Mouse (Mus musculus): ENCODE measurements around the gene Dcp1b. TPM values are rescaled to one million over a fixed set of nuclear protein-coding genes. Genes with fewer than 3 reads are reported as not detected.
"Not testable (repeated sequence)": the region's sequence is repeated elsewhere in the genome, so short reads cannot be mapped to it uniquely, and the experiment has no call there.

The Dcp1b gene
- polyA plus RNA-seq, 1 experiment = 11.7 TPM

- TF ChIP-seq CTCF (IDR thresholded peaks at IDR 0.05; ENCODE audit: low read depth, low read length) (no peak), EP300 (IDR thresholded peaks at IDR 0.05; ENCODE audit: insufficient read depth, low read depth, low read length) (0 out of 2 replicates have a peak, but pooled peaks have one; percentile 34)
- Histone ChIP-seq H3K9ac (ENCODE audit: low read depth, poor library complexity, severe bottlenecking) (no peak overlapping the region), H3K27me3 (ENCODE audit: control insufficient read depth, insufficient read depth, low read length, poor library complexity, severe bottlenecking) (no peaks in the 10 kb centered on the region), H3K27ac (ENCODE audit: insufficient read depth, low read length) (0 out of 2 replicates have a peak overlapping the region, but pooled peaks have one; percentile 67), H3K4me1 (ENCODE audit: control insufficient read depth, insufficient read depth, low read length) (peaks cover 2% of the 10 kb centered on the region), H3K4me3 (ENCODE audit: low read depth, low read length) (no peak overlapping the region), H3K9me3 (replicated peaks; ENCODE audit: control insufficient read depth, insufficient read depth, low read length, poor library complexity, severe bottlenecking) (0 out of 2 replicates have a peak, but pooled peaks cover 2% of the 10 kb centered on the region), H3K36me3 (ENCODE audit: control insufficient read depth, insufficient read depth, low read length, poor library complexity, severe bottlenecking) (no peaks in the 10 kb centered on the region; the same call in 1 of the 2 replicates)
Measured at GRCm38 (mm10) chr6:119198534-119199273, 23.7 kb downstream of the Dcp1b start.

GRCm38 (mm10) chr6:119199274-119199879, 24.3 kb downstream of the Dcp1b start:
- Histone ChIP-seq H3K27me3 (ENCODE audit: control insufficient read depth, insufficient read depth, low read length, poor library complexity, severe bottlenecking) (no peaks in the 10 kb centered on the region), H3K9me3 (replicated peaks; ENCODE audit: control insufficient read depth, insufficient read depth, low read length, poor library complexity, severe bottlenecking) (0 out of 2 replicates have a peak, but pooled peaks cover 2% of the 10 kb centered on the region), H3K27ac (ENCODE audit: insufficient read depth, low read length) (peak overlapping the region; percentile 67; the same call in 1 of the 2 replicates), H3K36me3 (ENCODE audit: control insufficient read depth, insufficient read depth, low read length, poor library complexity, severe bottlenecking) (no peaks in the 10 kb centered on the region; the same call in 1 of the 2 replicates), H3K4me3 (ENCODE audit: low read depth, low read length) (no peak overlapping the region), H3K4me1 (ENCODE audit: control insufficient read depth, insufficient read depth, low read length) (peaks cover 2% of the 10 kb centered on the region), H3K9ac (ENCODE audit: low read depth, poor library complexity, severe bottlenecking) (no peak overlapping the region)
- TF ChIP-seq EP300 (IDR thresholded peaks at IDR 0.05; ENCODE audit: insufficient read depth, low read depth, low read length) = no peak

- Histone ChIP-seq H3K36me3 (ENCODE audit: control insufficient read depth, insufficient read depth, low read length, poor library complexity, severe bottlenecking) (no peaks in the 10 kb centered on the region; the same call in 1 of the 2 replicates), H3K9ac (ENCODE audit: low read depth, poor library complexity, severe bottlenecking) (no peak overlapping the region), H3K27me3 (ENCODE audit: control insufficient read depth, insufficient read depth, low read length, poor library complexity, severe bottlenecking) (no peaks in the 10 kb centered on the region), H3K9me3 (replicated peaks; ENCODE audit: control insufficient read depth, insufficient read depth, low read length, poor library complexity, severe bottlenecking) (0 out of 2 replicates have a peak, but pooled peaks cover 2% of the 10 kb centered on the region), H3K4me3 (ENCODE audit: low read depth, low read length) (no peak overlapping the region), H3K27ac (ENCODE audit: insufficient read depth, low read length) (peak overlapping the region; percentile 61; the same call in 1 of the 2 replicates), H3K4me1 (ENCODE audit: control insufficient read depth, insufficient read depth, low read length) (peaks cover 3% of the 10 kb centered on the region)
- no peak for TF ChIP-seq POLR2A (IDR thresholded peaks at IDR 0.05; ENCODE audit: insufficient read depth, low read length)
- TF ChIP-seq CTCF (IDR thresholded peaks at IDR 0.05; ENCODE audit: low read depth, low read length) = no peak
- TF ChIP-seq EP300 (IDR thresholded peaks at IDR 0.05; ENCODE audit: insufficient read depth, low read depth, low read length) = no peak
Measured at GRCm38 (mm10) chr6:119200362-119200761, 25.3 kb downstream of the Dcp1b start.

- H3K36me3 ChIP-seq (ENCODE audit: control insufficient read depth, insufficient read depth, low read length, poor library complexity, severe bottlenecking) = no peaks in the 10 kb centered on the region; the same call in 1 of the 2 replicates
- H3K9ac ChIP-seq (ENCODE audit: low read depth, poor library complexity, severe bottlenecking) = no peak overlapping the region
- no peak for TF ChIP-seq POLR2A (IDR thresholded peaks at IDR 0.05; ENCODE audit: insufficient read depth, low read length)
- TF ChIP-seq CTCF (IDR thresholded peaks at IDR 0.05; ENCODE audit: low read depth, low read length) = no peak
- no peak for TF ChIP-seq EP300 (IDR thresholded peaks at IDR 0.05; ENCODE audit: insufficient read depth, low read depth, low read length)
- no peak overlapping the region for H3K27ac ChIP-seq (ENCODE audit: insufficient read depth, low read length)
- H3K4me3 ChIP-seq (ENCODE audit: low read depth, low read length) = no peak overlapping the region
- H3K4me1 ChIP-seq (ENCODE audit: control insufficient read depth, insufficient read depth, low read length) = peaks cover 3% of the 10 kb centered on the region
- H3K27me3 ChIP-seq (ENCODE audit: control insufficient read depth, insufficient read depth, low read length, poor library complexity, severe bottlenecking) = no peaks in the 10 kb centered on the region
- 0 out of 2 replicates have a peak, but pooled peaks cover 2% of the 10 kb centered on the region for H3K9me3 ChIP-seq (replicated peaks; ENCODE audit: control insufficient read depth, insufficient read depth, low read length, poor library complexity, severe bottlenecking)
Measured at GRCm38 (mm10) chr6:119201575-119201974, 26.5 kb downstream of the Dcp1b start.

GRCm38 (mm10) chr6:119204286-119204685, 29.2 kb downstream of the Dcp1b start:
- Histone ChIP-seq H3K27me3 (ENCODE audit: control insufficient read depth, insufficient read depth, low read length, poor library complexity, severe bottlenecking) (no peaks in the 10 kb centered on the region), H3K36me3 (ENCODE audit: control insufficient read depth, insufficient read depth, low read length, poor library complexity, severe bottlenecking) (no peaks in the 10 kb centered on the region; the same call in 1 of the 2 replicates), H3K4me1 (ENCODE audit: control insufficient read depth, insufficient read depth, low read length) (peaks cover 2% of the 10 kb centered on the region), H3K9ac (ENCODE audit: low read depth, poor library complexity, severe bottlenecking) (no peak overlapping the region), H3K4me3 (ENCODE audit: low read depth, low read length) (no peak overlapping the region), H3K9me3 (replicated peaks; ENCODE audit: control insufficient read depth, insufficient read depth, low read length, poor library complexity, severe bottlenecking) (0 out of 2 replicates have a peak, but pooled peaks cover 2% of the 10 kb centered on the region), H3K27ac (ENCODE audit: insufficient read depth, low read length) (no peak overlapping the region)
- no peak for TF ChIP-seq CTCF (IDR thresholded peaks at IDR 0.05; ENCODE audit: low read depth, low read length)
- TF ChIP-seq EP300 (IDR thresholded peaks at IDR 0.05; ENCODE audit: insufficient read depth, low read depth, low read length) = no peak
- no peak for TF ChIP-seq POLR2A (IDR thresholded peaks at IDR 0.05; ENCODE audit: insufficient read depth, low read length)

- no peak overlapping the region for H3K9ac ChIP-seq (ENCODE audit: low read depth, poor library complexity, severe bottlenecking)
- H3K9me3 ChIP-seq (replicated peaks; ENCODE audit: control insufficient read depth, insufficient read depth, low read length, poor library complexity, severe bottlenecking) = 0 out of 2 replicates have a peak, but pooled peaks cover 2% of the 10 kb centered on the region
- no peak overlapping the region for H3K4me3 ChIP-seq (ENCODE audit: low read depth, low read length)
- H3K27ac ChIP-seq (ENCODE audit: insufficient read depth, low read length) = no peak overlapping the region
- no peaks in the 10 kb centered on the region; the same call in 1 of the 2 replicates for H3K36me3 ChIP-seq (ENCODE audit: control insufficient read depth, insufficient read depth, low read length, poor library complexity, severe bottlenecking)
- no peaks in the 10 kb centered on the region for H3K27me3 ChIP-seq (ENCODE audit: control insufficient read depth, insufficient read depth, low read length, poor library complexity, severe bottlenecking)
- peaks cover 2% of the 10 kb centered on the region for H3K4me1 ChIP-seq (ENCODE audit: control insufficient read depth, insufficient read depth, low read length)
- TF ChIP-seq POLR2A (IDR thresholded peaks at IDR 0.05; ENCODE audit: insufficient read depth, low read length) (no peak), EP300 (IDR thresholded peaks at IDR 0.05; ENCODE audit: insufficient read depth, low read depth, low read length) (no peak), CTCF (IDR thresholded peaks at IDR 0.05; ENCODE audit: low read depth, low read length) (no peak)
Measured at GRCm38 (mm10) chr6:119204915-119205314, 29.9 kb downstream of the Dcp1b start.

GRCm38 (mm10) chr6:119206006-119206405, 31.0 kb downstream of the Dcp1b start:
- not testable (repeated sequence) for H3K27me3 ChIP-seq (ENCODE audit: control insufficient read depth, insufficient read depth, low read length, poor library complexity, severe bottlenecking); H3K27ac ChIP-seq (ENCODE audit: insufficient read depth, low read length); H3K36me3 ChIP-seq (ENCODE audit: control insufficient read depth, insufficient read depth, low read length, poor library complexity, severe bottlenecking); H3K4me3 ChIP-seq (ENCODE audit: low read depth, low read length); H3K9ac ChIP-seq (ENCODE audit: low read depth, poor library complexity, severe bottlenecking); H3K4me1 ChIP-seq (ENCODE audit: control insufficient read depth, insufficient read depth, low read length); H3K9me3 ChIP-seq (replicated peaks; ENCODE audit: control insufficient read depth, insufficient read depth, low read length, poor library complexity, severe bottlenecking)
